Mouse (Mus musculus): ENCODE results near the gene Gipr. TPM values are rescaled to one million over a fixed set of nuclear protein-coding genes. Genes with fewer than 3 reads are reported as not detected.
A peak's percentile ranks its signal among the peaks of the same experiment; 100 is the strongest.

Gipr gene
- polyA plus RNA-seq, 1 experiment from 2014 or later, result 1.1 TPM

DNA sequence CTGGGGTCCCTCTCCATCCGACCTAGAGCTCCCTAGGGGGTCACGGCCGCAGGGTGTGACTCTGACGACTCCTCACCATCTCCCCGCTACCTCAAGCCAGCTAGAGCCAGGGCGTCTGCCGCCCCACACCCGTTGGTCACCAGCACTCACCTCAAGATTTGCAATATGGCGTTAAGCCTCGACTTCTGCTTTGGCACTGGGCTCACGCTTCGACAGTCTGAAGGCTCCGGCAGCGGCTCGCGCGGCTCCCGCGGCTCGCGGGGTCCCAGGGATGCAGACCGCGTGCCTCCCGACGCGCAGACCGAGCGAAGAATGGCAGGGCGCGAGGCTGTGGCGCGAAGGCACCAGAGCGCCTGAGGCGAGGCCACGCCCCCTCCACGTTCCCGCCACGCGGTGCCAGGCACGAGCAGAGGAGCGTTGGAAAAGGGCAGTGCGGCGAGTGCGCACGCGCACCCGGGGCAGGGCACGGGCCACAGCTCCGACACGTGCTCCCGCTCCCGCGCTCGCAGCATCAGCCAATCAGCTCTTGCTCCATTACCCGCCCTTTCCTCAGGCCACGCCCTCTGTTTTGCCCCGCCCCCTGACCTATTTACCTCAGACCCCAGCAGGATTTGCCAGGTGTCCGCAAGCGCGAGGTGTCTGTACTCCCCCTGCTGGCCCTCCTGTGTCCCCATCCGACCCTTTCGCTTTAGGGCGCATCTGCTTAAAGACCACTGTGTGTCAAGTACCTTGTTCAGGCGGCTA lies 47.7 kb downstream of the Gipr start, which contains the start of gene Gm4969:
Gm4969 (minus strand) TSS at position 341 of the 744 bp plus-strand sequence.
- no peak within 1 kb of the TSS for H3K9ac ChIP-seq
- 23% methylated on average over 64 of the region's 64 CpGs for WGBS
- H3K4me3 ChIP-seq (replicated peaks), result peak within 1 kb of the TSS; percentile 25
- peak; percentile 39; the same call in 1 of the 2 replicates for ATAC-seq (ENCODE audit: low FRiP score)
- peak within 1 kb of the TSS; percentile 42 for H3K4me2 ChIP-seq
- peaks cover 20% of the 10 kb centered on the region for H3K4me1 ChIP-seq
- H3K9me3 ChIP-seq, result peaks cover 11% of the 10 kb centered on the region
- no peaks in the 10 kb centered on the region for H3K36me3 ChIP-seq (replicated peaks)
- H3K27me3 ChIP-seq, result peaks cover 12% of the 10 kb centered on the region
- no peak within 1 kb of the TSS for H3K27ac ChIP-seq

DNA sequence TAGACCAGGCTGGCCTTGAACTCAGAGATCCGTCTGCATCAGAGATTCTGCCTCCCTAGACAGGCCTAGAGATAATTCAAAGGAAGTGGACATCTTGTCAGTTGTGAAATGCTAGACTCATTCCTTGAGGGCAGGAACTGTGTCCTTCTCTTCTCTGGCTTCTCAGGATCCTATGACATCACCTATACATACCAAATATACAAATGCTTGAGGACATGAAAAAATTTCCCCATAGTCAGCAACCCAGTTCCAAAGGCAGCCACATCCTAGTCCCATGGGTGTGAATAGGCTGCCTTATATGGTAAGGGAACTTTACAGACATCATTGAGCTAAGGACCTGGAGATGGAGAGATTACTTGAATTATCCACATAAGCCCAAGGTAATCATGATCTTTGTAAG lies 56.4 kb downstream of the Gipr start:
- Histone ChIP-seq H3K36me3 (replicated peaks) (no peaks in the 10 kb centered on the region), H3K9ac (no peak overlapping the region), H3K9me3 (no peaks in the 10 kb centered on the region), H3K27ac (no peak overlapping the region), H3K4me1 (no peaks in the 10 kb centered on the region), H3K27me3 (peaks cover 2% of the 10 kb centered on the region; the same call in 1 of the 2 replicates), H3K4me2 (no peak overlapping the region), H3K4me3 (replicated peaks) (no peak overlapping the region)
- WGBS, result 86% methylated on average over 1 of the region's 1 CpGs
- no peak for ATAC-seq (ENCODE audit: low FRiP score)

DNA sequence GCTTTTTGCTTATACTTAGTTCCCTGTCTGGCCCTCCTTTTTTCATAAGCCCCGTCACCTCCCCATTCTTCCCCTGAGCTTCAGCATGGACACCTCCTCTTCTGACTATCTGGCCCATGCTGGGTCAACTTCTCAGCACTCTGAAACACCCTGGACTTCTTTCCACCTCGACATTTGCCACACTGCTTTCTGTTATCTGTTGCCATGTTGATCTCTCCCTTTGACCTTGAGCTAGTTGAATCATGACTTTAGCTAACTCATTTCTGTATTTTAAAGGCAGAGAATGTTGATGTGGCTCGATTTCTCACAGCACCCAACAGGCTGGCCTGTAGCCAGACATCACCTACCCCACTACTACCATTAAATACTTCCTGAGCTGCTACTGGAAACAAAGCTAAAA lies 58.5 kb downstream of the Gipr start:
- ATAC-seq (ENCODE audit: low FRiP score), result no peak
- no peaks in the 10 kb centered on the region for H3K4me1 ChIP-seq
- H3K27me3 ChIP-seq, result peaks cover 2% of the 10 kb centered on the region; the same call in 1 of the 2 replicates
- no peak overlapping the region for H3K9ac ChIP-seq
- H3K9me3 ChIP-seq, result no peaks in the 10 kb centered on the region
- no peaks in the 10 kb centered on the region for H3K36me3 ChIP-seq (replicated peaks)
- no peak overlapping the region for H3K4me2 ChIP-seq
- no peak overlapping the region for H3K27ac ChIP-seq
- no peak overlapping the region for H3K4me3 ChIP-seq (replicated peaks)
- 62% methylated on average over 3 of the region's 3 CpGs for WGBS

MicroRNAs within 50 kb of the gene (microRNA counts, 519-probe panel; counts per million panel counts)
- microRNA mmu-miR-330, result not detected

Small RNA genes lying within 50 kb of the gene (microRNA-seq; reads per million reads assigned to microRNA genes)
- gene Mir330, result 580 reads per million, percentile 70 among the genes with 10 or more reads in this experiment

Other genes with a start within 250 kb of the Gipr start
- gene Nova2, start 240.2 kb downstream of the Gipr start, polyA plus RNA-seq (2016; fragmentation: Nextera tagmentation; extraction: Ambion mirVana), result 10.8 and 11.3 TPM in 2 replicates
- 0.24 and 0.28 TPM in 2 replicates for gene Nanos2, start 178.7 kb downstream of the Gipr start, polyA plus RNA-seq (2016; fragmentation: Nextera tagmentation; extraction: Ambion mirVana)
- gene Mypop, start 174.9 kb downstream of the Gipr start, polyA plus RNA-seq (2016; fragmentation: Nextera tagmentation; extraction: Ambion mirVana), result 3.3 and 4.6 TPM in 2 replicates
- 36.2 and 39.8 TPM in 2 replicates for gene Irf2bp1, start 162.1 kb downstream of the Gipr start, polyA plus RNA-seq (2016; fragmentation: Nextera tagmentation; extraction: Ambion mirVana)
- 0.09 TPM in 1 of 2 replicates, not detected in the other for gene Foxa3, start 142.6 kb downstream of the Gipr start, polyA plus RNA-seq (2016; fragmentation: Nextera tagmentation; extraction: Ambion mirVana)
- 50.6 and 53.2 TPM in 2 replicates for gene Sympk, start 141.8 kb downstream of the Gipr start, polyA plus RNA-seq (2016; fragmentation: Nextera tagmentation; extraction: Ambion mirVana)
- not detected in 2 replicates for gene Rsph6a, start 111.4 kb downstream of the Gipr start, polyA plus RNA-seq (2016; fragmentation: Nextera tagmentation; extraction: Ambion mirVana)
- gene Dmwd, start 89.9 kb downstream of the Gipr start, polyA plus RNA-seq (2016; fragmentation: Nextera tagmentation; extraction: Ambion mirVana), result 18.2 and 19.0 TPM in 2 replicates
- 10.6 and 12.3 TPM in 2 replicates for gene Dmpk, start 82.3 kb downstream of the Gipr start, polyA plus RNA-seq (2016; fragmentation: Nextera tagmentation; extraction: Ambion mirVana)
- gene Six5, start 71.5 kb downstream of the Gipr start, polyA plus RNA-seq (2016; fragmentation: Nextera tagmentation; extraction: Ambion mirVana), result 5.8 and 7.3 TPM in 2 replicates
- 1.1 and 1.8 TPM in 2 replicates for gene Gm4969, start 47.8 kb downstream of the Gipr start, polyA plus RNA-seq (2016; fragmentation: Nextera tagmentation; extraction: Ambion mirVana)
- 18.4 and 23.1 TPM in 2 replicates for gene Fbxo46, start 46.3 kb downstream of the Gipr start, polyA plus RNA-seq (2016; fragmentation: Nextera tagmentation; extraction: Ambion mirVana)
- 14.4 and 14.7 TPM in 2 replicates for gene Qpctl, start 16.8 kb downstream of the Gipr start, polyA plus RNA-seq (2016; fragmentation: Nextera tagmentation; extraction: Ambion mirVana)
- 148 and 153 TPM in 2 replicates for gene Snrpd2, start 16.4 kb downstream of the Gipr start, polyA plus RNA-seq (2016; fragmentation: Nextera tagmentation; extraction: Ambion mirVana)
- gene Eml2, start 10.3 kb upstream of the Gipr start, polyA plus RNA-seq (2016; fragmentation: Nextera tagmentation; extraction: Ambion mirVana), result 5.8 and 6.5 TPM in 2 replicates
- gene Gpr4, start 46.4 kb upstream of the Gipr start, polyA plus RNA-seq (2016; fragmentation: Nextera tagmentation; extraction: Ambion mirVana), result 1.6 and 1.7 TPM in 2 replicates
- 45.5 and 48.3 TPM in 2 replicates for gene Opa3, start 62.2 kb upstream of the Gipr start, polyA plus RNA-seq (2016; fragmentation: Nextera tagmentation; extraction: Ambion mirVana)
- 42.4 and 43.0 TPM in 2 replicates for gene Vasp, start 105.7 kb upstream of the Gipr start, polyA plus RNA-seq (2016; fragmentation: Nextera tagmentation; extraction: Ambion mirVana)
- 0.19 TPM in 1 of 2 replicates, not detected in the other for gene Ppm1n, start 113.9 kb upstream of the Gipr start, polyA plus RNA-seq (2016; fragmentation: Nextera tagmentation; extraction: Ambion mirVana)
- 70.3 and 74.1 TPM in 2 replicates for gene Rtn2, start 116.5 kb upstream of the Gipr start, polyA plus RNA-seq (2016; fragmentation: Nextera tagmentation; extraction: Ambion mirVana)
- 0.24 TPM in 1 of 2 replicates, not detected in the other for gene Fosb, start 143.9 kb upstream of the Gipr start, polyA plus RNA-seq (2016; fragmentation: Nextera tagmentation; extraction: Ambion mirVana)
- 89.7 and 100 TPM in 2 replicates for gene Ercc1, start 178.7 kb upstream of the Gipr start, polyA plus RNA-seq (2016; fragmentation: Nextera tagmentation; extraction: Ambion mirVana)
- 24.7 and 24.8 TPM in 2 replicates for gene Cd3eap, start 193.4 kb upstream of the Gipr start, polyA plus RNA-seq (2016; fragmentation: Nextera tagmentation; extraction: Ambion mirVana)
- gene Ppp1r13l, start 193.6 kb upstream of the Gipr start, polyA plus RNA-seq (2016; fragmentation: Nextera tagmentation; extraction: Ambion mirVana), result 4.8 and 5.3 TPM in 2 replicates
- 23.3 and 23.7 TPM in 2 replicates for gene Ercc2, start 215.9 kb upstream of the Gipr start, polyA plus RNA-seq (2016; fragmentation: Nextera tagmentation; extraction: Ambion mirVana)
- 2.8 and 5.4 TPM in 2 replicates for gene Klc3, start 238.0 kb upstream of the Gipr start, polyA plus RNA-seq (2016; fragmentation: Nextera tagmentation; extraction: Ambion mirVana)
- not detected in 2 replicates for gene Ckm, start 238.6 kb upstream of the Gipr start, polyA plus RNA-seq (2016; fragmentation: Nextera tagmentation; extraction: Ambion mirVana)